Mouse (Mus musculus): ENCODE results near the gene Sec24a.

GRCm38 (mm10) chr11:51646245-51646644 is 117.2 kb downstream of the Sec24a start:
- TF ChIP-seq CTCF (IDR thresholded peaks at IDR 0.05; ENCODE audit: control insufficient read depth, insufficient read depth, insufficient replicate concordance, low read depth, low read length) (no peak), POLR2A (IDR thresholded peaks at IDR 0.05; ENCODE audit: control insufficient read depth, low read depth, low read length) (no peak)

All from testis, adult 2 months (tissue).